Mouse (Mus musculus) Patski (cell line): ENCODE data around the gene Ipcef1. TPM values are rescaled to one million over a fixed set of nuclear protein-coding genes. Genes with fewer than 3 reads are reported as not detected.
"Not testable (repeated sequence)": the region's sequence is repeated elsewhere in the genome, so short reads cannot be mapped to it uniquely, and the experiment has no call there.

ENCODE experiments used
- ATAC-seq: fragments of 100-300 bp; one replicate; pipeline ENCODE4 v1.8.0; 2021
- CTCF ChIA-PET: fragments of 350-600 bp; sonication (Branson Sonifier 250); formaldehyde crosslinking; loops from one replicate; lab custom pipeline; 2022; ENCODE audit warnings: inconsistent platforms; lab: Charles Lee
- POLR2A ChIA-PET: fragments of 350-600 bp; sonication (Branson Sonifier 250); formaldehyde crosslinking; loops from one replicate; lab custom pipeline; 2022; ENCODE audit warnings: antibody characterized with exemption, inconsistent platforms; lab: Charles Lee
- DNase-seq: peaks from one replicate; pipeline ENCODE4 v3.0.0-alpha.2; 2011; ENCODE audit warnings: low read depth, low spot score
- H3K27me3 ChIP-seq: fragments of 371-371 bp; one replicate; pipeline ENCODE4 v1.5.1; 2021
- CTCF ChIP-seq: fragments of 100-300 bp; IDR thresholded peaks from one replicate; pipeline ENCODE4 v1.5.1; 2021
- in situ Hi-C: fragments of 300-500 bp; cut with MboI; formaldehyde crosslinking; loops from 3 replicates; pipeline ENCODE4 v1.11.1; 2018; ENCODE audit warnings: low pct_unique_long_range_greater_than_20kb, mixed read lengths
- polyA plus RNA-seq: library from polyadenylated mRNA; unstranded; gene quantifications from one replicate; pipeline ENCODE4 v1.2.3, GENCODE M21; 2021

Gene Ipcef1
- polyA plus RNA-seq, 1 experiment from 2014 or later = not detected

- in situ Hi-C loops = no loop called here
- TF ChIP-seq CTCF = no peak
- ATAC-seq = no peak
- POLR2A ChIA-PET = no interaction called here
- CTCF ChIA-PET = no interaction called here
- H3K27me3 ChIP-seq = no peaks in the 10 kb centered on the region
- no peak for DNase-seq
Measured at GRCm38 (mm10) chr10:7043896-7044295, 8.4 kb downstream of the Ipcef1 start.

DNA sequence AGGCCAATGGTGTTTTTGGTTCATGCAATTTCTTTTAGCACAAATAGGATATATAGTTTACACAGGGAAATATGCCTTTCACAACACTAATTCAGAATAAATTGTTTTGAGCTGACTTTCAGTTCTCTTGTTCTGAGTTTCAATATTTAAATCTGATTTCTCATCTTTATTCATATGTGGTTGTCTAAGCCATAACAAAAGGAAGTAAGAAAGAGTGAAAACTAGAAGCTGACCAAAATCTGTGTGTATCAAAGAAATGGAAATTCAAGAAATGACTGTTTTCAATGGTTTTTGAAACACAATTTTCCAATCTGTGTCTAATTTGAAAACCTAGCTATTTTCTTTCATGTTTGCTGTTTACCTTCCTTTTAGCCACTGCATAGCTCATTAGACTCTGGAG is 11.2 kb downstream of the Ipcef1 start:
- DNase-seq (no peak), ATAC-seq (no peak)
- no peak for TF ChIP-seq CTCF
- ChIA-PET POLR2A (no interaction called here), CTCF (interaction anchor here (0.9 to 1.0 kb wide), 2 partner anchors 10 to 29 kb away, joined by 3 read pairs; no protein-coding TSS in a partner anchor)
- no peaks in the 10 kb centered on the region for H3K27me3 ChIP-seq
- in situ Hi-C loops = no loop called here

GRCm38 (mm10) chr10:7037194-7037593 is 15.1 kb downstream of the Ipcef1 start:
- H3K27me3 ChIP-seq = no peaks in the 10 kb centered on the region
- ChIA-PET POLR2A (no interaction called here), CTCF (interaction anchor here (2.0 kb wide), 1 partner anchor 16 kb away, joined by 7 read pairs; the partner anchor contains the start of gene Ipcef1)
- ATAC-seq = no peak
- DNase-seq = no peak
- TF ChIP-seq CTCF = no peak
- in situ Hi-C loops = no loop called here

- TF ChIP-seq CTCF = no peak
- in situ Hi-C loops = no loop called here
- H3K27me3 ChIP-seq = no peaks in the 10 kb centered on the region
- ChIA-PET POLR2A (no interaction called here), CTCF (interaction anchor here (1.0 to 2.0 kb wide), 2 partner anchors 17 to 41 kb away, joined by 3 to 7 read pairs; partner anchors contain the start of gene Ipcef1)
- DNase-seq = no peak
- ATAC-seq = no peak
Measured at GRCm38 (mm10) chr10:7035547-7035946, 16.7 kb downstream of the Ipcef1 start.

DNA sequence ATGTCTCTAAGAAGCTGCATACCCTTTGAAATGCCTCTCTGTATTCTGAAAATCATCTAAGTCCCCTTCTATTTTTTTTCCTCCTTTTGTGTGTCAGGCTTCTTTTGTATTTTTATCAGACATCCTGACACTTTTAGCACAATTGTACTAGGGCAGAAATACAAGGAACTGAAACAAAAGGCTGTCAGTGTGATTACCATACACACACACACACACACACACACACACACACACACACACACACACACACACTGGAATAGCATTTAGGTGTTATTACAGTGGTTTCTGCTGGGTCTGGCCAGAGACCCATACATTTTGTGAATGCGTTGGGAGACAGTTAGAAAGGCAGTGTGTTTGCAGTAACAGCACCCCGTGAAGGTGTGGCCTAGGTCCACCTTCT is 18.8 kb downstream of the Ipcef1 start:
- in situ Hi-C loops = no loop called here
- CTCF ChIA-PET = no interaction called here
- DNase-seq (no peak), ATAC-seq (no peak)
- no peaks in the 10 kb centered on the region for H3K27me3 ChIP-seq
- POLR2A ChIA-PET = no interaction called here
- no peak for TF ChIP-seq CTCF

DNA sequence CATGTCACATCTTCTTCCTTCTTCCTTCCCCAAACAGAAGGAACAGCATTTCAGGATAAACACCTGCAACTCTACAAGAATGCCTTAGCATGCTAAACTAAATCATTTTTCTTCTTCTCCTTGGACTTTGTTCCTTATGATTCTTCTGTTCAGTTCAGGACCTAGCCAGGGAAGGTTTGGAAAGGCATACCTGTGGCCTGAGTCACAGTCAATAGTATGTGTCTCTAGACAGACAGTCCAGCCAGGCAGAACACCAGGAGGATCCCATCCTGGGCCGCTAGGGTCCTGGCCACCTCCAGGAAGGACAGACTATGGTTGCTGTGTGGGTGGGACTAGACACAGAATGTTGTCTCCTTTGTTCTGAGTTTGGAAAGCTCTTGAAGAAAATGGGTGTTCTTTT is 27.2 kb downstream of the Ipcef1 start:
- ChIA-PET POLR2A (interaction anchor here (0.9 kb wide), 1 partner anchor 28 kb away, joined by 3 read pairs; no protein-coding TSS in a partner anchor), CTCF (no interaction called here)
- in situ Hi-C loops = no loop called here
- DNase-seq (no peak), ATAC-seq (peak; percentile 92)
- peak; percentile 31 for TF ChIP-seq CTCF
- H3K27me3 ChIP-seq = no peaks in the 10 kb centered on the region

DNA sequence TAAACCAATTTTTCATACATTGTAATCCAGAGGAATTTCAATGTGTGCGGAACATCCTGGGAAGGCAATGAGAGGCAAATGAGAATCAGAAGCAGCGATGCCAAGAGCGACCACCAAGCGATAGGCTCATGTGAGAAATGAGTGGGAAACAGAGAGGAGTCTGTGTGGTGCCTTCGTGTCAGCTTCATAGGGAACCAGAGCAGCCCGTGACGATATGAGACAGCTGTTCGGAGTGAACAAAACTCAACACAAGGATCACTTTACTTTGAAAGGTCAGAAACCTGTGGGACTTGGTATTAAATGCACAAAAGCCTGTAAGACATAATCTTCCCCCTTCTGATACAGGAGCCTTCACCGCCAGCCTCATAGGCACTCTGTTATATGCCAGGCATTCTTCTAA is 31.7 kb downstream of the Ipcef1 start:
- TF ChIP-seq CTCF = no peak
- DNase-seq (no peak), ATAC-seq (no peak)
- in situ Hi-C loops = no loop called here
- no peaks in the 10 kb centered on the region for H3K27me3 ChIP-seq
- CTCF ChIA-PET = no interaction called here
- POLR2A ChIA-PET = no interaction called here

DNA sequence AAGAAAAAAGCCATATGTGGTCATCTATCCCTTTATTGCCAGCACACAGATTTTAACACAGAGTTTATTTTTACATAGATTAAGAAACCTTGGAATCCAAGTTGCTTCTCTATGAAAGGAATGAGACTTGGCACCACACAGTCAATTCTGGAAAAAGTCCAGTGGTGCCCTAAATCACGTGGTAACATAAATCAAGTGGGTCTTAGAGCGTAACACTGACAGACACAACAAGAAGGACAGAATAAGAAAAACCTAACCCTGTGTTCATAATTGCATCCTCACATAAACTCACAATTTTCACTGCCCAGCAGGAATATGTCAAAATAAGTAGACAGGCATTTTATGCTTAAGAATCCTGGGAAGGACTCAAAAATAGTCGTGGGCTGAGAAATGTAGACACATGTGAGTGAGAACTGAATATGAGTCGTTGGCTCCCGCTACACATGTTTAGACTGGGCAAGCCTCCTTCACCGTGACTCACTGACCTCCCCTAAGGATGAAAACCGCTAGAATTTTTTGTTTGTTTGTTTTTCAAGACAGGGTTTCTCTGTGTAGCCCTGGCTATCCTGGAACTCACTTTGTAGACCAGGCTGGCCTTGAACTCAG is 32.4 kb downstream of the Ipcef1 start:
- POLR2A ChIA-PET = no interaction called here
- peak; percentile 87 for ATAC-seq
- DNase-seq = peak; percentile 78
- in situ Hi-C loops = no loop called here
- no peak for TF ChIP-seq CTCF
- no peaks in the 10 kb centered on the region for H3K27me3 ChIP-seq
- CTCF ChIA-PET = no interaction called here

DNA sequence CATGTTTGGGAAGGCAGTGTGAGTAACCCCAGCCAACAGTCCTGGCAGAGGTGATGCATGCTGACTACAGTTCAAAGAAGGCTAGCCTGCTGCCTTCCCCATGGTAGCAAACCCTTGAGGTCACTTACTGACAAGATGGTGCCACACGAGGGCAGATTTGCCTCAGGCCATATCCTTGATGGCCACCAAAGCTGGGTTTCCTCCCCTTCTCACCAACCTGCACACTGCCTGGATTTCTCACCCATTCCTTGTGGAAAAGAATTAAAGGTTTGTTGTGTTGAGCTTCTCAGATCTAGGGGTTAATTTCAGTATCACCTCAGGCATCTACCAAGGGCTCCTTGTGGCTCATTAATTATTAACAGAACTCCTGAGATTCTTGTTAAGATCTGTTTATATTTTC is 37.1 kb downstream of the Ipcef1 start:
- peak; percentile 54 for TF ChIP-seq CTCF
- no peak for DNase-seq
- ATAC-seq = peak; percentile 60
- POLR2A ChIA-PET = no interaction called here
- H3K27me3 ChIP-seq = no peaks in the 10 kb centered on the region
- CTCF ChIA-PET = interaction anchor here (0.8 kb wide), 2 partner anchors 12 to 318 kb away, joined by 3 read pairs; no protein-coding TSS in a partner anchor
- in situ Hi-C loops = no loop called here

DNA sequence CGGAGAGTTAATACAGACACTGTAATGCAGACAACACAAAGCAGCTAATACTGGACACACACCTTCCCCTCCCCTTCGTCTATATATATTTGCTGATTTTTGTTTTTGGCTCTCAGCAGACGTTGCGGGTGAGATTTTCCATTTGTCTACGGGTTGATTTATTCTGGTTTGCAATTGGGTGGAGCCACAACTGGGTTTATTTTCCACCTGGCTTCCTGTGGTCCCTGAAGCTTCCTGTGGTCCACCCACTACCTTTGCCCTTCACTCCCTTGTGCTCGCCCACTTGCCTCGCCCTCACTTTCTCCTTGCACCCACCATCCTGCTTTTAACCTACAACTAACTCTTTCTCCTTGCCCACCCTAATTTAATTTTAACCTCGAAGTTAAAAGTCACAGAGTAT is 41.7 kb downstream of the Ipcef1 start:
- DNase-seq (no peak), ATAC-seq (no peak)
- TF ChIP-seq CTCF = no peak
- H3K27me3 ChIP-seq = no peaks in the 10 kb centered on the region
- in situ Hi-C loops = no loop called here
- ChIA-PET POLR2A (no interaction called here), CTCF (interaction anchor here (0.8 to 1.1 kb wide), 3 partner anchors 9 to 124 kb away, joined by 3 to 4 read pairs (median 4); no protein-coding TSS in a partner anchor)

DNA sequence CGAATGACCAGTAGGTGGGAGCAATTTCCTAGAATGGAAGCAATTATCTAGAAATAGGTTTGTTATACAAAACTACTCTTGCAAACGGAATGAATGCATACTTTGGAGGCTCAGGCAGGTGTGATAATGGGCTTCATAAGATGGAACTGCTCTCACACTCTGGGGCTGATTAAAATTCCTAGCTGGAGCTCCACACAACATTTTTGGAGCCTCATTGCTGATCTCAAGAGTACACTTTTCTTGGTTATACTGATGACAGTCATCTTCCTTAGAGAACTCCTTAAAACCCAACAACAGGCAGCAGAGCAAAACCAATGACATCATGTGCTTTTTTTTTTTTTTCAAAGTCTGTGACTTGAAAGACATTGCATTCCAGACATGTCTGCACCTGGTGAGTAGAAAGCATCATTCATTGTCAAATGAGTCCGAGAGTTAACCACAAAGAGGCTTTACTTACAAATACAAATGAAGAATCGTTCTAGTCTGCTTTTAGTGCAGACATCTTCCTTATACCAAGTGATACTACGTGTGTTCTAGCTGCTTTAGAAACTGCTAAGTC is 47.2 kb downstream of the Ipcef1 start:
- in situ Hi-C loops = loop anchor here (10.0 kb wide), 1 partner anchor 120 kb away; no protein-coding TSS in a partner anchor
- CTCF ChIA-PET = no interaction called here

DNA sequence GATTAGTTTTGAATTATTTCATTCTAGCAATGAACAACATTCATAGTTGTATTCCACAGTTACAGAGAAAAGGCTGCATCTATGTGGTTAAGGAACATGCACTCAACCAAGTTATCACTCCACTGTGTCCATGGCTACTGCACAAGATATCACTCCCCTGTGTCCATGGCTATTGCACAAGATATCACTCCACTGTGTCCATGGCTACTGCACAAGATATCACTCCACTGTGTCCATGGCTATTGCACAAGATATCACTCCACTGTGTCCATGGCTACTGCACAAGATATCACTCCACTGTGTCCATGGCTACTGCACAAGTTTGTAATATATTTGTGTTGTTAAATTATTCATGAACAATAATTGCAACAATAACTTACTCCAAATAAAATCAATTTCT is 48.4 kb downstream of the Ipcef1 start:
- CTCF ChIA-PET = interaction anchor here (0.7 kb wide), 2 partner anchors 11 kb away, joined by 3 read pairs; no protein-coding TSS in a partner anchor
- POLR2A ChIA-PET, H3K27me3 ChIP-seq, DNase-seq: not testable (repeated sequence)
- peak; percentile 63 for ATAC-seq
- in situ Hi-C loops = loop anchor here (10.0 kb wide), 1 partner anchor 119 kb away; no protein-coding TSS in a partner anchor

More for the DNA sequence above, 47.2 kb downstream of the Ipcef1 start:
- H3K27me3 ChIP-seq = no peaks in the 10 kb centered on the region
- DNase-seq (no peak), ATAC-seq (peak; percentile 42)
- POLR2A ChIA-PET = no interaction called here
- TF ChIP-seq CTCF = no peak
